Mouse (Mus musculus) CD8-positive naive resting alpha-beta T cell, adult 57 days (primary cell): ENCODE results near the gene Ptgr1. TPM values are rescaled to one million over a fixed set of nuclear protein-coding genes. Genes with fewer than 3 reads are reported as not detected.

Source experiments
- total RNA-seq: library from RNA; stranded (reverse); gene quantifications from one replicate; pipeline ENCODE4 v1.2.4, GENCODE M21; 2023

Gene Ptgr1
- total RNA-seq, result 0.52 TPM

GRCm38 (mm10) chr4:58986540-58987190 is at the start of gene Ptgr1:
Ptgr1 (minus strand) TSS chr4:58987119.

DNA sequence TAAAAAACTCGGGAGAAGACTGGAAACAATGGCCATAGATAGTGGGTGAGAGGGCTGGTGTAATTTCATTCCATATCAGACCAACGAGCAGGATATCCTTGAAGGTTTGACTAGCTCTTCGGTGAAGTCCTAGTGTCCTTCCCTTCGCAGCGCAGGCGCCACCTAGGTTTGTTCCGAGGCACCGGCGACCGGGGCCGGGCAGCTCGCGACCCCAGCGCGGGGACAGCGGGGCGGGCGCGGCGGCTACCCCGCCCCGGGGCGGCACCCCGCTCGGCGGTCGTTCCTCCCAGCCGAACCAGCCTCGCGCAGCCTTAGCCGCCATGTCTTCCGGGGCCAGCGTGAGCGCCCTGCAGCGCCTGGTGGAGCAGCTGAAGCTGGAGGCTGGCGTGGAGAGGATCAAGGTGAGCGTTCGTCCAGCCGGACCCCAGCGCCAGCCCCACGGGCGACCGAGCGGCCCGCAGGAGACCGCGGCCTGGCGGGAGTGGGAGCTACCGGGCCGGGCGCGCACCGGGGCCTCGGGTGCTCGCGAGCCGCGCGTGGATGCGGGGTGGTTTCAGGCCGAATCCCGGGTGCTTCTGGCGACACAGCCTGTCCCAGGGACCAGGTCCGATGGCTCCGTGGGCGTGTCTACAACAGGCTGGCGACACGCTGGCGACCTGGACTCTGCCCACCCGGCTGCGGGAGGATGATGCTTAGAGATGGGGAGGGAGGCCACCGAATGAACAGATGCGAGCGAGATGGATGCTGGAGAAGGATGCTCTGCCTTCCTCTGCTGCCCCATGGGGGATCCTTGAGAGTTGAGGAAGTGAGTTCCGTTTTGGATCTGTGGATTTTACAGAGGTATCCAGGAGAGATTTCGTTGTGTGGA is 48.2 kb upstream of the Ptgr1 start, which contains the start of gene Gng10:
TSS of gene Gng10 (plus strand) at position 171 of the 868 bp plus-strand sequence.

GRCm38 (mm10) chr4:59002948-59003805 is 16.3 kb upstream of the Ptgr1 start, which contains the start of gene Gm20503:
Gm20503 (plus strand) TSS chr4:59003210.

DNA sequence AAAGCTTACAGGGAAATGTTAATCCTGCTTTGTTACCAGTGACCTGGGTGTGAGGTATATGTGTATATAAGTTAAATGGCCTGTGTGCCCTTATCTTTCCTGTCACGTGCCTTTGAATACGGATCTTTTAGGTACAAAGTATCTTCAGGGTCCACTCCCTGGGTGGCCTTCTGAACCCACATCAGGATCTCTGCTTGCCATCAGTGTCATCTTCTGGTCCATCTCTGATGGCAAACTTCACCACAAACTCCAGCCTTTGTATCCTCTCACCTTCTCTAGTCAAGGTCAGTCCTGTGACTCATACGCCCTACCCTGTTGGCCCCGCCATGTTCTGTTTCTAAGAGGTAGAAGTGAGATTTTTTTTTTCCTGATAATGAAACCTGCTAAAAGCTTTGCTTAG is 7.8 kb upstream of the Ptgr1 start, which contains the start of gene Dnajc25:
TSS of gene Dnajc25 (plus strand) at position 301 of the 400 bp plus-strand sequence.

GRCm38 (mm10) chr4:58943420-58944205 is 43.3 kb downstream of the Ptgr1 start, which contains the start of gene Zkscan16:
Zkscan16 (plus strand) TSS chr4:58943628.

Other genes starting within 250 kb of the Ptgr1 start
- gene Olfr267, start 199.4 kb downstream of the Ptgr1 start, total RNA-seq, result not detected
- gene Ecpas, start 74.4 kb downstream of the Ptgr1 start, total RNA-seq, result 82.3 TPM
- not detected for gene Zkscan16, start 43.5 kb downstream of the Ptgr1 start, total RNA-seq
- gene Dnajc25, start 7.9 kb upstream of the Ptgr1 start, total RNA-seq, result 10.0 TPM
- gene Gm20503, start 16.1 kb upstream of the Ptgr1 start, total RNA-seq, result not detected
- gene Gng10, start 48.0 kb upstream of the Ptgr1 start, total RNA-seq, result 35.5 TPM
- gene AI481877, start 151.9 kb upstream of the Ptgr1 start, total RNA-seq, result not detected
- gene Ugcg, start 202.1 kb upstream of the Ptgr1 start, total RNA-seq, result 194 TPM